Mouse (Mus musculus): ENCODE data around the gene Psd.

- TF ChIP-seq CTCF (IDR thresholded peaks at IDR 0.05; ENCODE audit: extremely low read depth, insufficient read depth, low read length): no peak
- peak; percentile 95 for TF ChIP-seq POLR2A (IDR thresholded peaks at IDR 0.05; ENCODE audit: extremely low read depth, insufficient read depth, low read length)
Observed at GRCm38 (mm10) chr19:46316846-46317545, 10.0 kb downstream of the Psd start.
